Mouse (Mus musculus) liver, embryonic 18 days (tissue): Measurements from ENCODE around the gene 1700001J03Rik. TPM values are rescaled to one million over a fixed set of nuclear protein-coding genes. Genes with fewer than 3 reads are reported as not detected.

ENCODE experiments used
- polyA plus RNA-seq: library from polyadenylated mRNA; depleted of rRNA; stranded (reverse); fragments of >200 nt; gene quantifications from 2 replicates; pipeline ENCODE4 v1.2.3, GENCODE M21; 2012; rRNA removed

1700001J03Rik gene
- 0.18 and 0.26 TPM in 2 replicates for polyA plus RNA-seq

GRCm38 (mm10) chr5:146185204-146185603 is at the start of gene 1700001J03Rik:
Gene 1700001J03Rik, minus strand, starts transcription at chr5:146185304.

GRCm38 (mm10) chr5:146230864-146231654 is 46.0 kb upstream of the 1700001J03Rik start, which contains the start of gene Cdk8:
Gene Cdk8, plus strand, starts transcription at chr5:146231230.

GRCm38 (mm10) chr5:146220879-146221714 is 36.0 kb upstream of the 1700001J03Rik start, which contains the start of gene Rnf6:
Gene Rnf6, minus strand, starts transcription at chr5:146221555.

GRCm38 (mm10) chr5:146170621-146171020 is 14.5 kb downstream of the 1700001J03Rik start, which contains the start of gene Gm6309:
Gene Gm6309, minus strand, starts transcription at chr5:146170721.

GRCm38 (mm10) chr5:146160439-146160838 is 24.7 kb downstream of the 1700001J03Rik start, which contains the start of gene Gm5565:
Gene Gm5565, minus strand, starts transcription at chr5:146160539.

Other genes starting within 250 kb of the 1700001J03Rik start
- gene Cyp3a25, start 175.7 kb downstream of the 1700001J03Rik start, polyA plus RNA-seq, result 11.1 and 22.8 TPM in 2 replicates
- 0.12 and 0.26 TPM in 2 replicates for gene Cyp3a59, start 106.0 kb downstream of the 1700001J03Rik start, polyA plus RNA-seq
- not detected in 2 replicates for gene Gm5565, start 24.8 kb downstream of the 1700001J03Rik start, polyA plus RNA-seq
- not detected in 2 replicates for gene Gm6309, start 14.6 kb downstream of the 1700001J03Rik start, polyA plus RNA-seq
- 16.2 and 17.1 TPM in 2 replicates for gene Rnf6, start 36.3 kb upstream of the 1700001J03Rik start, polyA plus RNA-seq
- gene Cdk8, start 45.9 kb upstream of the 1700001J03Rik start, polyA plus RNA-seq, result 31.9 and 37.3 TPM in 2 replicates
- 0.05 TPM in 2 replicates for gene Wasf3, start 199.7 kb upstream of the 1700001J03Rik start, polyA plus RNA-seq